Mouse (Mus musculus): ENCODE measurements at regions not wholly inside any gene's neighbourhood (a gene's known extent, or its start where the extent isn't known, plus 50 kb on each side); places are given as distances from the start of the nearest gene placed in this dataset.
A peak's percentile ranks its signal among the peaks of the same experiment; 100 is the strongest.

DNA sequence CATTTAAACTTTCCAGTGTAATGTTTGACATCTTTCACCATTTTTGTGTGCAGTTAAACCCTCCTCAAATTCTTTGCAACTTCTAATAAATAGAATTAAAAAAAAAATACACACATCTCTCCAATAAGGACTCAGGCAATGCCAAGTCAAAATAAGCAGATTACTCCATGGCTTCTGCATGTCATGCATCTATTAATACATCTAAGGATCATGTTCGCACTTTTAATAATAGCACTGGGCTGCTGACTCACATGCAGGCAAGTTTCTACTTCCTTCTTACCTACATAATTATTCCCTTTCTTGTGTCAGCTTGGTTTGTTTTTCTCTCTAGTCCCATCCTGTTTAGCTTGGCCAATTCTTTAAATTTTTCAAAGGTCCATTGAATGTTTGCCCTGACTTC, 415.4 kb upstream of the Acvr2a start:
- no peak for ATAC-seq (replicated peaks in 1 of 2; ENCODE audit: insufficient read depth in 1 of 2, low FRiP score in 2 of 2, low TSS enrichment in 1 of 2, low read depth in 1 of 2, poor library complexity in 2 of 2, severe bottlenecking in 2 of 2)

GRCm38 (mm10) chr2:48399191-48399590, 414.7 kb upstream of the Acvr2a start:
- no peak for ATAC-seq (replicated peaks in 1 of 2; ENCODE audit: insufficient read depth in 1 of 2, low FRiP score in 2 of 2, low TSS enrichment in 1 of 2, low read depth in 1 of 2, poor library complexity in 2 of 2, severe bottlenecking in 2 of 2)

DNA sequence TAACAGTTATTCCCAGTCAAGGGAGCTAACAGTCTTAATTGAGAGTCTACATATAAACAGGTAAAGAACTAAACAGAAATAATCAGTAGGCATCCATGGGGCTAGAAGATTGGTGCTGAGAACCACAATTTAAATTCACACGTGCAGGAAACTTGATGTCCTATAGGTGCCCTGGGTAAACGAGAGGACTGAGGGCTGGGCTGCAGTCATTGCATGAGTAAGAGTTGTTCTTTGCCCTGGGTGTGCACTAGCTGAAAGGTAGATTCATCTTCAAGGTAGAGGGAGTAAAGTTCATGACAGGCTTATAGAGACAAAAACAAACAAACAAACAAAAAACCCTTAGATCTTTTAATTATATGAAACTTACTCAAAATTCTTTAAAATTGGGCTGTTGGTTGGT, 411.1 kb upstream of the Acvr2a start:
- ATAC-seq (replicated peaks in 1 of 2; ENCODE audit: insufficient read depth in 1 of 2, low FRiP score in 2 of 2, low TSS enrichment in 1 of 2, low read depth in 1 of 2, poor library complexity in 2 of 2, severe bottlenecking in 2 of 2): no peak

DNA sequence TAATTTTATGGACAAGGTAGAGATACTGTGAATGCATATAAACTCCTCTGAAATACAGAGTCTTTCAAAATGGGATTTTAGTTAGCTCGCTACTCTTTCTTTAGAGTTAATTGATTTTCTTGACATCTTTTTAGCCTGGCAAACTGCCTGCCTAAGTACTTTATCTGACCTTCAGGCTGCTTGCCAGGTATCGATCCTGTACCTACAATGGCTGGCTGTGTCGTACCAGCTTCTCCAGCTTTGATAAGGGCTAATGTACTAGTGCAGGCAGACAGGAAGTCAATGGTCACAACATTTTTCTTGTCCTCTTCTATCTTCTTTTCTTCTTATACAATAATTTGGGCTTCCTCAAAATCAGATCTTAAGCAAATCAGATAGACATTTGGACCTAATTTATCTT, 409.4 kb upstream of the Acvr2a start:
- no peak for ATAC-seq (replicated peaks in 1 of 2; ENCODE audit: insufficient read depth in 1 of 2, low FRiP score in 2 of 2, low TSS enrichment in 1 of 2, low read depth in 1 of 2, poor library complexity in 2 of 2, severe bottlenecking in 2 of 2)

DNA sequence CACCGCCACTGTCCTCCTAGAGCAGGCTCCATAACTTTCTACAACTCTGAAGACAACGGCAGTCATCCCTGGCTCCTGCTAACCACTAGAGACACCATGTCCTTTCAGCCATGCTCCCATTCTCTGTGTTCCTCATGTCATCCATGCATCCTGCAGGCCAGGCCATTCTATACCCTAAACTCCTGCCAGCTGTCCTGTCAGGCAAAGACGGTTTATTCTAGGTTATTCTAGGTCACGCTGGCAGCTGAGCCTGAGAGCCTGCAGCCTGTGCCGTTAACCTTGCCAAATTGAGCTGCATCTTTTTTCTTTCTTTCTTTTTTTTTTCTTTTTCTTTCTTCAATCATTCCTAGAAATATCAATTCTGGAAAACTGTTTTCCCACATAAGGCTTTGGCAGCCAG, 406.0 kb upstream of the Acvr2a start:
- ATAC-seq (replicated peaks in 1 of 2; ENCODE audit: insufficient read depth in 1 of 2, low FRiP score in 2 of 2, low TSS enrichment in 1 of 2, low read depth in 1 of 2, poor library complexity in 2 of 2, severe bottlenecking in 2 of 2): no peak

DNA sequence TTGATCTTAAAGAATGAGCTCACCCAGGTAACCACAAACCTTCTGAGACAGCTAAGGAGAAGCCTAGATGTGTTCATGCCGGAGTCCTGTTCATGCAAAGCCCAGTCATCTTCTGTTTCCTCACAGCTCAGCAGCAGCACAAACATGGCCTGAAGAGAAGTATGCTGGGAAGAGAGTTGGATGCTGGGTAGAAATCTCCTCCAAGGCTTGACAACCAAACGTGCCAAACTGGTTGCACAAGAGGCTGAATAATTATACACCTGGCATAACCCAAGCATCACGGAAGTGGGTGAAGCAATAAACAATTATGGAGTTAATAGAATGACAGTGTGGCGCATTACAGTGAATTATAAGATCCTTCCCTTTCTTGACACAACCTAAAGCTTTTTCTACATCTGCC, 404.0 kb upstream of the Acvr2a start:
- ATAC-seq (replicated peaks in 1 of 2; ENCODE audit: insufficient read depth in 1 of 2, low FRiP score in 2 of 2, low TSS enrichment in 1 of 2, low read depth in 1 of 2, poor library complexity in 2 of 2, severe bottlenecking in 2 of 2): no peak

- ATAC-seq (replicated peaks in 1 of 2; ENCODE audit: insufficient read depth in 1 of 2, low FRiP score in 2 of 2, low TSS enrichment in 1 of 2, low read depth in 1 of 2, poor library complexity in 2 of 2, severe bottlenecking in 2 of 2): no peak
Measured at GRCm38 (mm10) chr2:48411392-48411791, 402.5 kb upstream of the Acvr2a start.

DNA sequence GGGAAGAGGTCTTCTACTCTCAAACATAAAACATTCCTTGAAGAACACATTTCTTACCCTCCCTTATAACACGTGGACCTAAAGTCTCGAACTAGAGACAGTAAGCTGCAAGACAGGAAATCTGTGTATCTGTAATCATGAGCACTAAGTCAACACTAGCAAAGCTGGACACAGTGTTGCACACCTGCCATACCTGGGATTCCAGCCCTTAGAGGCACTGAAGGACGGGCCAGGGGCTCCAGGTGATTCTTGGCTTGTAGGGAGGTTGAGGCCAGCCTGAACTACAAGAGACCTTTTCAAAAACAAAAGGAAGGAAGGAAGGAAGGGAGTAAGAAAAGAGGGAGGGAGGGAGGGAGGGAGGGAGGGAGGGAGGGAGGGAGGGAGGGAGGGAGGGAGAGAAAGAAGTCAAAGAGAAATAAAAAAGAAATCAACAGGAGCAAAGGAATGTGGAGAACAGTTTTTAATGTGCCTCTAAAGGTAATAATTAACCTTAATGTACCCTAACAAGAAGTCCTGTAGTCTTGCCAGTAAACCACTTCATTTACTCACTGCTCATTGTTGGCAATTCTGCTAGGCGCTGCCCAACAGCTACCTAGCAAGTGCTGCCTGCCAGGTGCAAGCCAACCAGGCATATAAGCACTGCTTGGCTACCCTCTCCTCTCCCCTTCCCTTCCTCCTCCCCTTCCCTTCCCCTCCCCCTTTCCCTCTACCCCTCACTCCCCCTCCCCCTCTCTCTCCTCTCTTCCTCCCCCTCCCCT, 401.0 kb upstream of the Acvr2a start:
- no peak for ATAC-seq (replicated peaks in 1 of 2; ENCODE audit: insufficient read depth in 1 of 2, low FRiP score in 2 of 2, low TSS enrichment in 1 of 2, low read depth in 1 of 2, poor library complexity in 2 of 2, severe bottlenecking in 2 of 2)

DNA sequence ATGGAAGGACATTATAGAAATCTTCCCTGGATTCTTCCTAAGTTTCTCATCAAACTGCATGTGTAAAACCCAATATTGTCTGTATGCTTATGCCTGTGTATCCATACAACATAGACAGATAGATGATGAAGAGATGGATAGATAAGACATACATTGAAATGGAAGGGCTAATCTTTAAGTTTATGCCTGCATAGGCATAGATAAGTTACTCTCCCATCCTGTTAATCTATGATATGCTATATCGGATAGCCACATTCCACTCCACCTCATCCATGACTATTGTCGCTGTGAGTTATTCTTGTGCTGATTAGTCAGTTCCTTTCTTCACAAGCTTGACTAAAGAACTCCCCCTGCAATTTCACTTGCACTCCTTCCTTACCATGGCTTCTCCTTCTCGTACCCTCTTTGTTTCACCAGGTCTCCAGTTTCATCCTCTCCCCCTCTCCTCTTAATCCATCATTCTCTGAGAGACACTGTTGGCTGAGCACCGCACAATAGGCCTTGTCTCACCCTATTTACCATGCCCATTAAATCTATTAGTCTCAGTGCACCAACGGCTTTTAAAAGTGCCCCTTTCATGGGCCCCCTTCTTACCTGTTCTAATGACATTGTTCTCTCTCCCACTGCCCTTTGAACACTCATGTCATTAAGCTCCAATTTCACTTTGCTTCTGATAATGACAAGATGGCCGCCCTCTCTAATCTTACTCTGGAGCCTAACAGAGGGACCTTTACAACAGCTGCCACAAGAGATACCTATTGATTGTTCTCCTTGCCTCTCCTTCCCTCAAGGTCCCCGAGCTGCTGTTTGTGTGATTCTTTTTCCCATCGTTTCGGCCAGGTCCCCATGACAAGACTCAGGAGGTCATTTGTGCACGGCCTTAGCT, 399.1 kb upstream of the Acvr2a start:
- no peak for ATAC-seq (replicated peaks in 1 of 2; ENCODE audit: insufficient read depth in 1 of 2, low FRiP score in 2 of 2, low TSS enrichment in 1 of 2, low read depth in 1 of 2, poor library complexity in 2 of 2, severe bottlenecking in 2 of 2)

DNA sequence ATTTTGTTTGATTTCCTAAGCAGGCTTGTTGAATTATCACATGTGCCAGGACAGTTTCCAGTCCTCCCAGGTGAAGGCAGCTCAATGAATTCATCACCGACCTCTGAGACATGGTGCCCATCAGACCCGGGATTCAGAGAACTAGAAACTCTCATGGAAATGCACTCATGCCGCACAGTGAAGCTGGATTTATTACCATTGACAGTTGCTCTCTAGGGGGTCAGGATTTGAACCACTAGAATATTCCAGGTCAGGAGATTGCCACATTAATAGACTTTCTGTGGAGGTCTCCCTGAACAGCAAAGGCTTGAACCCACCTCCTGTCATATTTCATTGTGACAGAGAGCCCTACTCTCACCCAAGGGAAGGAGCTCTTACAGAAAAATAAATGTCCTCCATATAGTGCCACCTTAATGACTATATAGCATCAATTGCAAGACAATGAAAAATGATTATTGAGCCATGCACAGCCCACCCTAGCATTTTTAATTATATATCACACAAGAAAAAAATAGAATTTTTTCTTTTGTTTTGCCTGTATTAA, 397.6 kb upstream of the Acvr2a start:
- no peak for ATAC-seq (replicated peaks in 1 of 2; ENCODE audit: insufficient read depth in 1 of 2, low FRiP score in 2 of 2, low TSS enrichment in 1 of 2, low read depth in 1 of 2, poor library complexity in 2 of 2, severe bottlenecking in 2 of 2)

DNA sequence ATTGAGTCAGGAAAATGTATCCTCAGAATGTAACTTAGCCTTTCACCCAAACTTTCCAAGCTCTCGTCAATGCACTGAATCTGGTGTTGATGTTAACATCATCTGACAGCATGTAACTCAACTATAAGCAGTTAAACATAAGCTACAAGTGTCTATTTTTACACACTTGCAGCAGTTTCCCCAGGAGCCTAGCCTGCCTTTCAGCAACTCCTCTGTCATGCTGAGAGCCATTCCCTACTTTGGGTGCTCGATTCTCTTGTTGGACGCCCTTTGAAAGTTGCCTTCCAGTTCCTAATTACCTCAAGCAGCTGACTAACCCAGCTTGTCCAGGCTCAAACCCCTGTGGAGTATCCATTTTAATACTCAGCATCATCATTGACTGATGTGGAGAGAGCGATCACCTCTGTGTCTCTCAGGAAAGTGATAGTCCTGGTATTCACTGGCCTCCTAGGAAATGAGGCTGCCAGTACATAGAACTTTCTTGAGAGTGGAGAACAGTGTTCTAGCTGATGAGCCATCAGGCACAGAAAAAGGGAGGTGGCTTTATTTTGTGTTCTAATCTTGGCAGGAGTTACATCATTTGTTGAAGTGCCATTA, 396.8 kb upstream of the Acvr2a start:
- no peak for ATAC-seq (replicated peaks in 1 of 2; ENCODE audit: insufficient read depth in 1 of 2, low FRiP score in 2 of 2, low TSS enrichment in 1 of 2, low read depth in 1 of 2, poor library complexity in 2 of 2, severe bottlenecking in 2 of 2)

DNA sequence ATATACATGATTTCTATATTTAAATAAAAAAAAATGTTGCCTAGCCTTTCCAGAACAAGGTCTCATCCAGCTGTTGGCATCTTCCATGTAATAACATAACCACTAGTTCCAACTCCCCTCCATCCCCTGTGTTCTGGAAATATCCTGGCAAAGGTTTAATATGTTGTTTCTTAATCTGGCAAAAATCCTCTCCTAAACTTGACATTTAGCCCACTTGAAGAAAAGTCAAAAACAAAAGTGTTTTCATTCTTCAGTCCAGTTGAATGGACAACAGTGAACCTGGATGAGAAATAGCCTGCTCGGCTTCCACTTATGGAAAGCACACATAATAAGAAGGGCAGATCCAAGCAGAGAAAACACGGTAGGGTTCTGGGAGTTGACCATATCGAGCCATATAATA, 393.1 kb upstream of the Acvr2a start:
- no peak for ATAC-seq (replicated peaks in 1 of 2; ENCODE audit: insufficient read depth in 1 of 2, low FRiP score in 2 of 2, low TSS enrichment in 1 of 2, low read depth in 1 of 2, poor library complexity in 2 of 2, severe bottlenecking in 2 of 2)

- no peak for ATAC-seq (replicated peaks in 1 of 2; ENCODE audit: insufficient read depth in 1 of 2, low FRiP score in 2 of 2, low TSS enrichment in 1 of 2, low read depth in 1 of 2, poor library complexity in 2 of 2, severe bottlenecking in 2 of 2)
Measured at GRCm38 (mm10) chr2:48423861-48424442, 390.0 kb upstream of the Acvr2a start.

- no peak for ATAC-seq (replicated peaks in 1 of 2; ENCODE audit: insufficient read depth in 1 of 2, low FRiP score in 2 of 2, low TSS enrichment in 1 of 2, low read depth in 1 of 2, poor library complexity in 2 of 2, severe bottlenecking in 2 of 2)
Measured at GRCm38 (mm10) chr2:48424562-48424961, 389.3 kb upstream of the Acvr2a start.

DNA sequence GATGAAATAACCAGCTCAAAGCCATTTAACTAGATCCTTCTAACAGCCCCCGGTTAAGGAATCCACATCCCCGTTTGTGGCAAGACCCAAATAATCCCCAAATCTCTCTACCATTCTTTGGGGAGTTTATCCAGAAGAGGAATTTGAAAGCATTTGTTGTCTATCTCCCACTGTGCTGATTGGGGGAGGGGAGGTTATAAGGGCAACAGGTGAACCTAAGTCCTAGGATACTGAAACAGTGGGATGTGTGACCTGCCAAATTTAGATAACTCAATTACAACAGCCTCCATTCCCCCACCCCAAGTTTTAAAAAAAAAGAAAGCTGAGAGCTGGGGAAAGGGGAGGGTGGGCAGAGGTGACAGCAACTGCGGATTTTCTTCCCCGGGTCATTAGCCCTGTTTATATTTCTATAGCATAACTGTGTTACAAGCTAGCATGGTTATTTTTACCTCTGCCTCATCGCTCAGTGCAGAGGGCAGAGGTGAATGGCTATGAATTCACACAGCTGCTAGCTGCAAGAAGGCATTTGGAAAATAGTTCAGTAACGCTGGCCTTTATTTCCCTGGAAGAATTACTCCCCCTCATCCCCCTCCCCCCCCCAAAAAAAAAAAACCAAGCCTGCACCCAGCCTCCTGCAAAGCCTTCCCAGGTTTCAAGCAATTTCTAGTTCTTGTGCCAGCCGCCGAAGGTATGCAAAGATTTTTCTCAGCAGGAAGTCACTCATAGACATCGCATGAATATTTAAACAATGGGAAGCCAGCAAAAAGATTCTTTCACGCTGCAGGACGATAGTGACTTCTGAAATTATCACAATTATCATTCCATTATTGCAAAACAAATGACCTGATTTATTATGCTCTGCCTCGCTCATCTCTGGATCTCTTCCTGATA, 388.5 kb upstream of the Acvr2a start:
- no peak for ATAC-seq (replicated peaks in 1 of 2; ENCODE audit: insufficient read depth in 1 of 2, low FRiP score in 2 of 2, low TSS enrichment in 1 of 2, low read depth in 1 of 2, poor library complexity in 2 of 2, severe bottlenecking in 2 of 2)

GRCm38 (mm10) chr2:48432545-48432944, 381.4 kb upstream of the Acvr2a start:
- 0 out of 4 replicates have a peak, but pooled peaks of 1 of the 2 experiments have one; percentile 12 for ATAC-seq (replicated peaks in 1 of 2; ENCODE audit: insufficient read depth in 1 of 2, low FRiP score in 2 of 2, low TSS enrichment in 1 of 2, low read depth in 1 of 2, poor library complexity in 2 of 2, severe bottlenecking in 2 of 2)

All from hematopoietic stem cell, adult 5-6 weeks (primary cell).